Mouse (Mus musculus): ENCODE data around the gene Jade3.

Gene Jade3

GRCm38 (mm10) chrX:20548011-20548879 lies 122.8 kb downstream of the Jade3 start:
- peak in 1 of 2 experiments; percentile 18 for DNase-seq

- peak in 1 of 2 experiments; percentile 41 for DNase-seq
Observed at GRCm38 (mm10) chrX:20548880-20549440, 123.5 kb downstream of the Jade3 start.

GRCm38 (mm10) chrX:20549532-20549931 lies 124.0 kb downstream of the Jade3 start, which contains the start of gene Rgn:
Gene Rgn (plus strand): TSS chrX:20549787.
- no peak for DNase-seq

- DNase-seq: no peak
Observed at GRCm38 (mm10) chrX:20552199-20552598, 126.7 kb downstream of the Jade3 start.

GRCm38 (mm10) chrX:20561846-20562245 lies 136.4 kb downstream of the Jade3 start:
- no peak for DNase-seq

GRCm38 (mm10) chrX:20563941-20564340 lies 138.5 kb downstream of the Jade3 start:
- no peak for DNase-seq

Data from kidney, adult 8-10 months (tissue).